Mouse (Mus musculus) kidney, postnatal 36 days (tissue): ENCODE data around the gene Akain1.
A peak's percentile ranks its signal among the peaks of the same experiment; 100 is the strongest.

Experiments
- DNase-seq, 2 experiments: peaks; one replicate each; pipeline ENCODE4 v3.0.0; 2021 to 2022; ENCODE audit warnings: mixed read lengths in 2 of 2

The Akain1 gene

DNA sequence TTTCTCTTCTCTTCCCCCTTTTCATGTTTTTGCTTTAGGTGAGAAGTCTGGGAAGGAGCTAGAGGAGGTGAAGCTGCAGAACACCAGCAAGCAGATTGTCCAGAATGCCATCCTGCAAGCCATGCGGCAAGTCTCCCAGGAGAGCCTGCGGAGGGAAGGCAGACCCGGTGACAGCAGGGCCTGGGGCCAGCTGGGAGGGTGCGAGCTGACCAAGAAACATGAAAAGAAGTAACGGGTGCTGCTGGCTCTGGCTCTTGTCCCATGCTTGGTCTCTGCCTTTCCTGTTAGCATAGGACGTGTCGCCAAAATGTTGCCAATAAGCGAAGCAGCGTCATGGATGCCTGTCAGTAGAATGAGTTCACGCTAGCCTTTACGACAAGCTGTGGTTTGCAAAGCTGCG is 48.0 kb downstream of the Akain1 start:
- DNase-seq = no peak

DNA sequence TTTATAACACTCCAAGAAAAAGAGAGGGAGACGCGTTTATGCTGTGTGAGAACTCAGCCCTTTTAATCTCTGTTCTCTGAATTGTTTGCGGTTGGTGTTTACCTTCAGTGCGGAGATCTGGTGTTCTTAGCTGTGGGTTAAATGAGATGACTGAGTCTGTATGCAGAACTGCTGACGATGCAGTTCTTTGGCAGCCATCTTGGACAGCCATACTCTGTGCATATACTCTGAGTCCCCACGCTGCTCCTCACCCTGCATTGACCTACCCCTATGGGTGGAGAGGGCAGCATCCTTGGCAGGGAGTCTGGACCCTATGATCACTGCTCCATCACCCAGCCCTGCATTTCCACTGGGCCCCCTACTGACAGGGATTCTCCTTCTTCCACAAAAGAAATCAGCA is 48.8 kb downstream of the Akain1 start:
- DNase-seq = no peak

DNA sequence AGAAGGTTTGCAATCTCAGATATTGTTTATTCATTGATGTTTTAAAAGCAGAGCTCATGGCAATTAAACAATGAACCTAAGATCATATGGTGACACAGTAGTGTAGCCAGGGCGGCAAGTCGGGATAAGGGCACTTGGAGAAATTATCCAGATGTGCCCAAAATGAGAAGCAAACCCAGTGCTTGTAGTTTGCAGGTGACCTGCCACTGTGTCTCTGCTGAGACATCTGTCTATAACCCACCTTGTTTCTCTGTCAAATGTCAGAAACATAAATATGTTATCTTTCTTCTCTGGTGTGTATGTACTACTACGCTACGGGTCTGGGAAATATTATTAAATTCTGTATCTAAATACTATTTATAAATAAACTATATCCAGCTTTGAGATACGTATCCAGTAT is 49.7 kb downstream of the Akain1 start:
- DNase-seq = no peak

DNA sequence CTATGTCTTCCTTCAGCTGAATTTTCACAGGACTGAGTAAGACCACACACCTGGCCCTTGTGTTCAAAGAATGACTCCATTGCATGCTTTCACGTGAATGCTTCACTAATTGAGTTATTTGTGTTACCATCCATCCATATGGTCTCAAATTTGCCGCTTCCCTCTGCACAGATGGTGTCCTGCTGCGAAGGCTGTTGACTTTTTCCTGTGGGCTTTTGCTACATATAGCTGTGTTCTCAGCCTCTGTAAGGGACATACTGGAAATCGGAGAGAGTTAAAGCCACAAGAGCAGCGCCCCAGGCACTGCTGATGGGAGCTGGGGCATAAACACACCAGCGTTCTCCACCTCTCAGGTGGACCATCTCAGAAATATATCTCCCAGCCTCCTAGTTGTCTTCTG is 53.2 kb downstream of the Akain1 start:
- no peak for DNase-seq

DNA sequence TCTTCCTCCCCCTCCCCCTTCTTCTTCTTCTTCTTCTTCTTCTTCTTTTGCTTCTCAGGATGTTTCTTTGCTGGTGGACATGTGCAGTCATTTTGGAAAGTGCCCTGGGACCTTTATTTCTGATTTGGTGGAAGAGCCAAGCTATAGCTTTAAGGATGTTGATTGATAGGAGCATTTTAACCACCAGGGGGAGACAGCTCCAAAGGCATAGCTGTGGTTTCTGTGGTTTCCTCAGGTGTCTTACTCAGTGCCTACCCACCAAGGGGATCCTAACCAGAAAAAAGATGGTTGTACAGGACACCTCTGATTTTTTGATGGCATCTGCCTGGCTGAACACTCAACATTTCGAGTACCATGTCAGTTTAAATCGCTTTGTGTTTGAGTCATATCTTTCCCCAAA is 56.4 kb downstream of the Akain1 start:
- peak in 1 of 2 experiments; percentile 9 for DNase-seq

DNA sequence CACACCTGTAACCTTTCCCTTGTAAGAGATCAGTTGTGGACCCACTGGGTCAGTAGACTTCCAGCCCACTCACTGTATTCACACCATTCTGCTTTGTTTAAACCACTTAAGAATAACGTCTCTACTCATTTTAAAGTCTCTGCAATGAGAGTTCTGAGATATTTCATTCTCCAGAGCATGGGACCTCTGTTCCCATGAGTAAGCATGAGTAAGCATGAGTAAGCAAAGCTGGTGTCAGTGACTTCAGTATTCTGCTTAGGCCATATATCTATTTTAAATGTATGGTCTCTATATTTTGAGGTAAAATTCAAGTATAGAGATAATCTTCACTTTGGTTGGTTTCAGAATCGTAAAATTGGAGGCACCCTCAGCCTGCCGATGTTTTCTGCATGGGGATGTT is 57.0 kb downstream of the Akain1 start:
- DNase-seq = no peak

DNA sequence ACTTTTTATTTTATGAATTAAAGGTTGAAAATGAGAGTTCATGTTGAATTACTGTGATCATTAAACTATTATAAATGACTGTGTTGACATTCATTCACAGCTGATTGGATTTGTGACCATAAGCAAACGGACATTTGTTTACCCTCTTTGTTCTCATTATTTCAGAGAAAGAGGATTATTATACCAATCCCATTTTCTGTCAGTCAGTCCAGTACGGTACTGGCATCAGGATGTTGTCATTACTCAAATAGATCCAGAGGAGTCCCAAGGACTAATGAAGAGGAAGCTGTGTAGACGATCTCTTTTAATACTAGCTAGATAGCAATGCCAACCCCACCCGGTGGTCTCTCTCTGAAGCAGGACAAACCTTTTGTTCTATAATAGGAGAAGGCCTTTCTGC is 58.2 kb downstream of the Akain1 start:
- no peak for DNase-seq

DNA sequence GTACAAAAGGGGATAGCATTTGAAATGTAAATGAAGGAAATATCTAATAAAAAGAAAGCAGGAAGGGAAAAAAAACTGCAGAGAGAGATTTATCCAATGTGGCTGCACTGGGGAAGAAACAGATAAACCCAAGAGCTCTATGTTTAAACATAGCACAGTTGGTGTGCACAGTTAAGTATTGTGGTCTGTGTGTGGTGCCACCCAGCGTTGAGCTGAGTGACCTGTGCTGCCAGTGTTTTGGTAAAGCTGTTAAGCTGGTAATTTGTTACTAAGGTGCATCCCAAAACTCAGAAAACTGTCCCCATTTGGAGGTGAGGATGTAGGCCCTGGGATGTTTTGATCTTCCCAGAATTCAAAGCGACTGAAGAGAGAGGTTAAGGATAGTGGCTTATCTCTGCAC is 59.8 kb downstream of the Akain1 start:
- no peak for DNase-seq

DNA sequence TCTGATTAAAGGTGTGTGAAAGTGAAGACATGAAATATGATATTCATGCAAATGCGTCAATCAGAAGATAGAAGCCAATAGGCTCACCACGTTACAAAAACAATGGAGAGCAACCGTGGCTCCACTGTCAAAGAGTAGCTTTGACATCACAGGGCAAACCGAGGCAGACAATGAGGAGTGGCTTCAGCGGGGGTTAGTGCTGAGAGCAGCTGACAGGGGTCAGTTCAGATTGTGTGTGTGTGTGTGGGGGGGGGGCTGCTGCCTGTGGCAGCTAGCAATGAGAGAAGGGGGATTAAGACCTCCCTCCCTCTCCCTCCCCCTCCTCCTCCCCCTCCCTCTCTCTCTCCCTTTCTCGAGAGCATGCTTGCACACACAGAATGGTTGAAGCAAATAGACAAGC is 60.3 kb downstream of the Akain1 start:
- DNase-seq = no peak

DNA sequence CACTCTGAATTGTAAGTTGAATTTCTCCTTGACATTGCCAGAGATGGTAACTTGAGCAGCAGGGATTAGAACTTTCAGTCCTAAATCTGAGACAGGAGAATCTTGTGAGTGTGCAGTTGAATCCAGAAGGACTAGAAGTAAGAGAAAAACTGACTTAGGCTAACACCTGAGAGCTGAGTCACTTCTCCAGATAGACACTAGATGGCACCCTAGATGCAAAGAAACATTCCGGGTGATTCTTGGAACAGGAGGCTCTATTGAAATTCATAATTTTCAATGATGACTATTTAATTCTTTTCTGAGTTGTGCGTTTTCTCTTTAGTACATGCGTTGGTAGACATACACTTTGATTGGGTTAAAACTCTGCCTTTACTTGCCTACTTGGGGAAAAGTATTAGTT is 66.9 kb downstream of the Akain1 start:
- peak in 1 of 2 experiments; percentile 19 for DNase-seq

DNA sequence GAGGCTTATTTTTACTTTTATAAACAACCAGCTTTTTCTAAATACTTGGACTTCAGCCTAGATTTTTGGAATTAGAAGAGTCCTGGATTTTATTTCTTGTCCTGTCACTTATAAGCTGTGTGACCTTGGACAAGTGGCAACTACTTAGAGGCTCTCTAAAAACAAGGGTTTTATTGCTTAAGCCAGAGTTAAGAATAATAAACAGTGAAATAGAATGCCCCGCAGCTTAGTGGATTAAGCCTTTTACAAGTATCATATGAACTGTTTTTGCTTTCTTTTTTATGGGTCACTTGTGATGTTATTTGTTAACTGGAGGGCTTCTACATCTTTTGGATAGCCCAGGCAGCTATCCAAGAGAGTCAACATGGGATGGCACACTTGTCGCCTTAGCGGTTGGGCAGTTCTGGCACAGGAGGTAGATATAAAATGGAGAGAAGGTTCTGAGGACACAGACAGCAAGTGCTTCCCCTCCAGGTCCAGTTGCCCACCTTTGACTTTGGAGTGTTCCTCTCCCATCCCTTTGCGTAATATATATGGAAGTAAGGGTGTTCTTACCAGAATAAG is 77.3 kb downstream of the Akain1 start:
- no peak for DNase-seq

DNA sequence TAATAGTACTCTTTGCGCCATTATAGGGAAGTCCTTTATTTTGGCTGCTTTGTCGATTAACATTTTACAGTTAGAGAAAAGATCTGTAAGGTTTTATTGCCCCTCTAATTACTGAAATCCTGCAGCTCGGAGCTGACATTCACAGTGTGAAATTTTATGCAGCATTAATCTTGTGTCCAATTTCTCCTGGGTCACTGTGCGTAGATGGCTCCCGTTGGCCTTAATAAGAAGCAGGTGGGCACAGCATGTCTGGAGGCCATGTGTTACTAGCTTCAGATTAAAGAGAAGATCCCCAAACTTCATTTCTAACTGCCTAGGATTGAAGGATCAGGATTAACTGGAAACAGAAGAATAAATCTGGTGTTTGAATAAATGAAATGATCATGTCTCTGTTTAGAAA is 92.3 kb downstream of the Akain1 start:
- no peak for DNase-seq
